Mouse (Mus musculus): ENCODE data around the gene Ttc33. TPM values are rescaled to one million over a fixed set of nuclear protein-coding genes. Genes with fewer than 3 reads are reported as not detected.

Gene Ttc33
- polyA plus RNA-seq, 1 experiment from 2014 or later, result 65.4 TPM

GRCm38 (mm10) chr15:5243959-5244905 lies 58.9 kb downstream of the Ttc33 start, which contains the start of gene Ptger4:
Gene Ptger4, minus strand, starts transcription at chr15:5244187.
- peak; percentile 96 for ATAC-seq (replicated peaks)
- H3K4me1 ChIP-seq, result peaks cover 33% of the 10 kb centered on the region
- H3K36me3 ChIP-seq, result no peaks in the 10 kb centered on the region
- H3K4me3 ChIP-seq, result peak within 1 kb of the TSS; percentile 63
- peak within 1 kb of the TSS; percentile 28 for H3K9ac ChIP-seq (replicated peaks)
- peak within 1 kb of the TSS; percentile 94 for H3K4me2 ChIP-seq (replicated peaks)
- H3K9me3 ChIP-seq, result no peaks in the 10 kb centered on the region
- peaks cover 47% of the 10 kb centered on the region for H3K27me3 ChIP-seq
- H3K27ac ChIP-seq (replicated peaks), result no peak within 1 kb of the TSS
- WGBS, result under 1% methylated on average over 61 of the region's 61 CpGs

GRCm38 (mm10) chr15:5250182-5250581 lies 64.9 kb downstream of the Ttc33 start:
- no peak overlapping the region for H3K4me2 ChIP-seq (replicated peaks)
- no peak overlapping the region for H3K27ac ChIP-seq (replicated peaks)
- H3K4me3 ChIP-seq, result no peak overlapping the region
- no peak overlapping the region for H3K9ac ChIP-seq (replicated peaks)
- H3K4me1 ChIP-seq, result no peaks in the 10 kb centered on the region
- no peak for ATAC-seq (replicated peaks)
- WGBS, result 90% methylated on average over 4 of the region's 4 CpGs
- H3K27me3 ChIP-seq, result peaks cover 7% of the 10 kb centered on the region
- no peaks in the 10 kb centered on the region for H3K9me3 ChIP-seq
- no peaks in the 10 kb centered on the region for H3K36me3 ChIP-seq

- no peaks in the 10 kb centered on the region for H3K36me3 ChIP-seq
- H3K27ac ChIP-seq (replicated peaks), result no peak overlapping the region
- H3K4me3 ChIP-seq, result no peak overlapping the region
- H3K4me2 ChIP-seq (replicated peaks), result no peak overlapping the region
- WGBS, result 23% methylated on average over 5 of the region's 5 CpGs
- no peaks in the 10 kb centered on the region for H3K27me3 ChIP-seq
- H3K4me1 ChIP-seq, result peaks cover 7% of the 10 kb centered on the region
- ATAC-seq (replicated peaks), result peak; percentile 67; the same call in 1 of the 2 replicates
- H3K9ac ChIP-seq (replicated peaks), result no peak overlapping the region
- H3K9me3 ChIP-seq, result no peaks in the 10 kb centered on the region
These were observed 74.9 kb downstream of the Ttc33 start for GRCm38 (mm10) chr15:5260183-5260582.

- no peak for ATAC-seq (replicated peaks)
- Histone ChIP-seq H3K4me3 (no peak overlapping the region), H3K9me3 (no peaks in the 10 kb centered on the region), H3K4me2 (replicated peaks) (no peak overlapping the region), H3K4me1 (peaks cover 7% of the 10 kb centered on the region), H3K27ac (replicated peaks) (no peak overlapping the region), H3K36me3 (no peaks in the 10 kb centered on the region), H3K27me3 (no peaks in the 10 kb centered on the region), H3K9ac (replicated peaks) (no peak overlapping the region)
- 79% methylated on average over 3 of the region's 3 CpGs for WGBS
These were observed 75.7 kb downstream of the Ttc33 start for GRCm38 (mm10) chr15:5261004-5261403.

- peaks cover 7% of the 10 kb centered on the region for H3K4me1 ChIP-seq
- H3K4me3 ChIP-seq, result no peak overlapping the region
- H3K9me3 ChIP-seq, result no peaks in the 10 kb centered on the region
- no peak overlapping the region for H3K27ac ChIP-seq (replicated peaks)
- no peak for ATAC-seq (replicated peaks)
- WGBS, result 90% methylated on average over 13 of the region's 13 CpGs
- no peaks in the 10 kb centered on the region for H3K27me3 ChIP-seq
- no peaks in the 10 kb centered on the region for H3K36me3 ChIP-seq
- H3K4me2 ChIP-seq (replicated peaks), result no peak overlapping the region
- H3K9ac ChIP-seq (replicated peaks), result no peak overlapping the region
These were observed 76.9 kb downstream of the Ttc33 start for GRCm38 (mm10) chr15:5262095-5262667.

DNA sequence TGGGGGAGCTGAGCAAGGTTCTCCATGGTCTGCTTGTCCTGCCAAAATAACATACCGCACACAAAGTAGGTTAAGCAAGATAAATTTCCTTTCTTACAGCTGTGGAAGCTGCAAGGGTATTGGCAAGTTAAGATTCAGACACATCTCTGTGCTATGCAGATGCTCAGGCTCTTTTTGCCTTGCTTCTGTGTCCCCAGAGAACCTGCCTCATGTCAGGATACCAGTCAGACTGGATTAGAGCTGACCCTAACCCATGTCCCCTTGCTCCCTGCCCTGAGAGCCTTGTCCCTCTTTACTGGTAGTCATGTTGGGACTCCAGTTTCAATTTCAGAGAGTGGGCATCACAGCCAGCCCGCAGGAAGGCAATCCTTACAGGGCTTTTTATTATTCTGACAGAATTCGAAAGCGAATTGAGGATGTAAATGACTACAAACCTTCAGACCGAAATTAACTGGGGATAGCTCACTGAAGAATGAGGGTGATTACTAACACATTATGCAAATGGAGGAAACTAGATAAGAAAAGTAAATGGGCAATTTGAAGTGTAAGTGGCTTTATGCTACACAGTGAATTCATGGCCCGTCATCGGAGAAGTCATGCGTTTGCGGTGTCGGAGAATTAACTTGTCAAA lies 77.7 kb downstream of the Ttc33 start:
- 66% methylated on average over 10 of the region's 10 CpGs for WGBS
- Histone ChIP-seq H3K27me3 (no peaks in the 10 kb centered on the region), H3K36me3 (no peaks in the 10 kb centered on the region), H3K4me2 (replicated peaks) (no peak overlapping the region), H3K9ac (replicated peaks) (no peak overlapping the region), H3K9me3 (no peaks in the 10 kb centered on the region), H3K4me3 (no peak overlapping the region), H3K4me1 (peaks cover 7% of the 10 kb centered on the region), H3K27ac (replicated peaks) (no peak overlapping the region)
- ATAC-seq (replicated peaks), result 0 out of 2 replicates have a peak, but pooled peaks have one; percentile 38

DNA sequence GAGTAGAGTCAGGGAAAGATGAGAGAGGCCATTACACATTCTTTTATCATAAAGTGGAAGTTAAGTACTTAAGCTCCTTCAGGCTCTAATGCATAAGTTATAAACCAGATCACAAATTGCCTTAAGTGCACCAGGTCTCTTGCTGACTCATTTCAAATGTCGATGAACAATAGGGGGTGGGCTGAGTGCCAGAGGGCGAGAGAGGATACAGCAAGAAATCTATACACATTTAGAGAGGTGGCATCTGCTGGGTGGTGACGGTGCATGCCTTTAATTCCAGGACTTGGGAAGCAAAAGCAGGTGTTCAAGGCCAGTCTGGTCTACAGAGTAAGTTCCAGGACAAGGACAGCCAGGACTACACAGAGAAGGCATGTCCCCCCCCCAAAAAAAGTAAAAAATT lies 80.8 kb downstream of the Ttc33 start:
- ATAC-seq (replicated peaks), result no peak
- Histone ChIP-seq H3K27me3 (no peaks in the 10 kb centered on the region), H3K4me1 (no peaks in the 10 kb centered on the region), H3K4me3 (no peak overlapping the region), H3K4me2 (replicated peaks) (no peak overlapping the region), H3K9me3 (no peaks in the 10 kb centered on the region), H3K27ac (replicated peaks) (no peak overlapping the region), H3K36me3 (no peaks in the 10 kb centered on the region), H3K9ac (replicated peaks) (no peak overlapping the region)
- WGBS, result 73% methylated on average over 3 of the region's 3 CpGs

Other genes starting within 250 kb of the Ttc33 start
- gene C7, start 121.8 kb upstream of the Ttc33 start, polyA plus RNA-seq (2015; fragmentation: Nextera tagmentation; extraction: Ambion mirVana), result 0.08 TPM in 1 of 2 replicates, not detected in the other
- gene Card6, start 77.0 kb upstream of the Ttc33 start, polyA plus RNA-seq (2015; fragmentation: Nextera tagmentation; extraction: Ambion mirVana), result 0.38 and 0.49 TPM in 2 replicates
- 422 and 438 TPM in 2 replicates for gene Rpl37, start 68.9 kb upstream of the Ttc33 start, polyA plus RNA-seq (2015; fragmentation: Nextera tagmentation; extraction: Ambion mirVana)
- 12.6 and 14.0 TPM in 2 replicates for gene Prkaa1, start 41.7 kb upstream of the Ttc33 start, polyA plus RNA-seq (2015; fragmentation: Nextera tagmentation; extraction: Ambion mirVana)
- 0.42 and 0.50 TPM in 2 replicates for gene Ptger4, start 58.7 kb downstream of the Ttc33 start, polyA plus RNA-seq (2015; fragmentation: Nextera tagmentation; extraction: Ambion mirVana)